Mouse (Mus musculus): ENCODE results near the gene Ubap1.

GRCm38 (mm10) chr4:41361059-41361458 lies 12.3 kb downstream of the Ubap1 start:
- TF ChIP-seq GATA1 (IDR thresholded peaks at IDR 0.05; ENCODE audit: low read length) (no peak), TAL1 (IDR thresholded peaks at IDR 0.05; ENCODE audit: low read length) (no peak)

Data from erythroblast, embryonic 14.5 days (primary cell).